Mouse (Mus musculus) heart, adult 2 months (tissue): ENCODE measurements at regions not wholly inside any gene's neighbourhood (a gene's known extent, or its start where the extent isn't known, plus 50 kb on each side); places are given as distances from the start of the nearest gene placed in this dataset.

Experiments used
- CTCF ChIP-seq: fragments of 200-600 bp; IDR thresholded peaks from 2 replicates; pipeline ENCODE4 v1.8.1; 2022; ENCODE audit warnings: antibody characterized with exemption, mild to moderate bottlenecking, moderate library complexity
- POLR2A ChIP-seq: fragments of 200-500 bp; IDR thresholded peaks from 2 replicates; pipeline ENCODE4 v1.6.1; 2011; ENCODE audit warnings: mild to moderate bottlenecking, low read depth, low read length, control low read depth; ENCODE audit not compliant: insufficient read depth

- TF ChIP-seq CTCF (no peak), POLR2A (no peak)
These were observed 53.5 kb upstream of the Ptpn1 start for GRCm38 (mm10) chr2:167878255-167878865.
